Mouse (Mus musculus): ENCODE data around the gene Repin1.

- TF ChIP-seq CTCF (IDR thresholded peaks at IDR 0.05; ENCODE audit: low read depth): no peak
- TF ChIP-seq EP300 (IDR thresholded peaks at IDR 0.05; ENCODE audit: low read depth): no peak
Measured at GRCm38 (mm10) chr6:48637811-48638500, 44.3 kb downstream of the Repin1 start.

Measured in heart, postnatal 0 days (tissue).